Mouse (Mus musculus) kidney, embryonic 15.5 days (tissue): ENCODE results near the gene B4galnt3. TPM values are rescaled to one million over a fixed set of nuclear protein-coding genes. Genes with fewer than 3 reads are reported as not detected.

Source experiments
- ATAC-seq: fragments of 200-750 bp; cut with Nextera tagmentation; replicated peaks from 2 replicates; pipeline ENCODE4 v1.8.0; 2017; ENCODE audit warnings: moderate TSS enrichment; ENCODE audit not compliant: low FRiP score
- H3K27ac ChIP-seq: fragments of 300-500 bp; sonication (generic); 2 replicates; pipeline ENCODE4 v1.5.1; 2015; ENCODE audit warnings: mild to moderate bottlenecking, inconsistent platforms
- H3K27me3 ChIP-seq: fragments of 300-500 bp; sonication (generic); 2 replicates; pipeline ENCODE4 v1.6.1; 2015; ENCODE audit warnings: inconsistent platforms
- H3K36me3 ChIP-seq: fragments of 300-500 bp; sonication (generic); 2 replicates; pipeline ENCODE4 v1.6.1; 2015; ENCODE audit warnings: inconsistent platforms
- H3K4me1 ChIP-seq: fragments of 300-500 bp; sonication (generic); 2 replicates; pipeline ENCODE4 v1.6.1; 2015; ENCODE audit warnings: inconsistent platforms
- H3K4me2 ChIP-seq: fragments of 300-500 bp; sonication (generic); 2 replicates; pipeline ENCODE4 v1.6.1; 2015; ENCODE audit warnings: moderate library complexity, mild to moderate bottlenecking, inconsistent platforms
- H3K4me3 ChIP-seq: fragments of 300-500 bp; sonication (generic); replicated peaks from 2 replicates; pipeline ENCODE4 v1.5.1; 2015; ENCODE audit warnings: mild to moderate bottlenecking, inconsistent platforms
- H3K9ac ChIP-seq: fragments of 300-500 bp; sonication (generic); 2 replicates; pipeline ENCODE4 v1.6.1; 2015; ENCODE audit warnings: mild to moderate bottlenecking, inconsistent platforms
- H3K9me3 ChIP-seq: fragments of 300-500 bp; sonication (generic); replicated peaks from 2 replicates; pipeline ENCODE4 v1.6.1; 2016; ENCODE audit warnings: inconsistent platforms
- WGBS: fragments of 180-500 bp; shearing (Covaris S2); methylation state at CpG from one replicate; pipeline ENCODE4 v1.1.7; 2015; ENCODE audit warnings: mixed read lengths; 5-methylcytosine and 5-hydroxymethylcytosine counted together
- polyA plus RNA-seq: library from polyadenylated mRNA; unstranded; fragments of >200 nt; fragmentation: Nextera tagmentation; extraction: Ambion mirVana; gene quantifications from 2 replicates; pipeline ENCODE4 v1.2.1, GENCODE M21; 2015

B4galnt3 gene
- polyA plus RNA-seq, 1 experiment from 2014 or later = 2.2 TPM

GRCm38 (mm10) chr6:120243250-120243649, 51.1 kb downstream of the B4galnt3 start:
- H3K27me3 ChIP-seq = no peaks in the 10 kb centered on the region
- H3K4me1 ChIP-seq = 0 out of 2 replicates have a peak, but pooled peaks cover 11% of the 10 kb centered on the region
- ATAC-seq = no peak
- no peak overlapping the region for H3K4me3 ChIP-seq
- H3K4me2 ChIP-seq = no peak overlapping the region
- H3K9me3 ChIP-seq = no peaks in the 10 kb centered on the region
- WGBS = 65% methylated on average over 8 of the region's 8 CpGs
- H3K36me3 ChIP-seq = no peaks in the 10 kb centered on the region
- H3K27ac ChIP-seq = peak overlapping the region; percentile 23; the same call in 1 of the 2 replicates
- H3K9ac ChIP-seq = no peak overlapping the region

- Histone ChIP-seq H3K27me3 (no peaks in the 10 kb centered on the region), H3K27ac (peak overlapping the region; percentile 23; the same call in 1 of the 2 replicates), H3K4me2 (no peak overlapping the region), H3K4me1 (0 out of 2 replicates have a peak, but pooled peaks cover 11% of the 10 kb centered on the region), H3K4me3 (no peak overlapping the region), H3K9me3 (no peaks in the 10 kb centered on the region), H3K9ac (no peak overlapping the region), H3K36me3 (no peaks in the 10 kb centered on the region)
- 0 out of 2 replicates have a peak, but pooled peaks have one; percentile 27 for ATAC-seq
- 56% methylated on average over 8 of the region's 8 CpGs for WGBS
Observed at GRCm38 (mm10) chr6:120242530-120242929, 51.8 kb downstream of the B4galnt3 start.

GRCm38 (mm10) chr6:120241453-120241852, 52.9 kb downstream of the B4galnt3 start:
- Histone ChIP-seq H3K36me3 (no peaks in the 10 kb centered on the region), H3K9me3 (no peaks in the 10 kb centered on the region), H3K4me3 (no peak overlapping the region), H3K9ac (no peak overlapping the region), H3K4me1 (peaks cover 11% of the 10 kb centered on the region), H3K4me2 (no peak overlapping the region), H3K27me3 (no peaks in the 10 kb centered on the region), H3K27ac (no peak overlapping the region)
- WGBS = 85% methylated on average over 12 of the region's 12 CpGs
- no peak for ATAC-seq

GRCm38 (mm10) chr6:120240461-120240860, 53.9 kb downstream of the B4galnt3 start:
- 80% methylated on average over 5 of the region's 5 CpGs for WGBS
- 0 out of 2 replicates have a peak overlapping the region, but pooled peaks have one; percentile 18 for H3K27ac ChIP-seq

GRCm38 (mm10) chr6:120235874-120236273, 58.5 kb downstream of the B4galnt3 start:
- 25% methylated on average over 7 of the region's 7 CpGs for WGBS
- Histone ChIP-seq H3K27me3 (no peaks in the 10 kb centered on the region), H3K9me3 (no peaks in the 10 kb centered on the region), H3K9ac (no peak overlapping the region), H3K4me1 (peaks cover 24% of the 10 kb centered on the region), H3K4me3 (no peak overlapping the region), H3K36me3 (no peaks in the 10 kb centered on the region), H3K27ac (no peak overlapping the region), H3K4me2 (no peak overlapping the region)
- peak; percentile 67 for ATAC-seq

More at GRCm38 (mm10) chr6:120240461-120240860, 53.9 kb downstream of the B4galnt3 start:
- Histone ChIP-seq H3K36me3 (no peaks in the 10 kb centered on the region), H3K9me3 (no peaks in the 10 kb centered on the region), H3K4me1 (peaks cover 21% of the 10 kb centered on the region), H3K4me2 (no peak overlapping the region), H3K27me3 (no peaks in the 10 kb centered on the region), H3K4me3 (no peak overlapping the region), H3K9ac (no peak overlapping the region)
- no peak for ATAC-seq

- Histone ChIP-seq H3K36me3 (no peaks in the 10 kb centered on the region), H3K27ac (no peak overlapping the region), H3K4me2 (no peak overlapping the region), H3K4me1 (peaks cover 24% of the 10 kb centered on the region), H3K27me3 (no peaks in the 10 kb centered on the region), H3K4me3 (no peak overlapping the region), H3K9ac (no peak overlapping the region), H3K9me3 (no peaks in the 10 kb centered on the region)
- no peak for ATAC-seq
- WGBS = 81% methylated on average over 6 of the region's 6 CpGs
Observed at GRCm38 (mm10) chr6:120232885-120233284, 61.5 kb downstream of the B4galnt3 start.

- Histone ChIP-seq H3K4me2 (no peak overlapping the region), H3K36me3 (no peaks in the 10 kb centered on the region), H3K4me1 (peaks cover 22% of the 10 kb centered on the region), H3K9me3 (no peaks in the 10 kb centered on the region), H3K9ac (no peak overlapping the region), H3K4me3 (no peak overlapping the region), H3K27ac (no peak overlapping the region), H3K27me3 (no peaks in the 10 kb centered on the region)
- no peak for ATAC-seq
- WGBS = 24% methylated on average over 1 of the region's 1 CpGs
Observed at GRCm38 (mm10) chr6:120230441-120230840, 63.9 kb downstream of the B4galnt3 start.

- no peaks in the 10 kb centered on the region for H3K9me3 ChIP-seq
- no peak overlapping the region for H3K4me2 ChIP-seq
- 60% methylated on average over 7 of the region's 7 CpGs for WGBS
- no peaks in the 10 kb centered on the region for H3K36me3 ChIP-seq
- no peaks in the 10 kb centered on the region for H3K27me3 ChIP-seq
- no peak overlapping the region for H3K27ac ChIP-seq
- H3K9ac ChIP-seq = no peak overlapping the region
- no peak for ATAC-seq
- peaks cover 25% of the 10 kb centered on the region for H3K4me1 ChIP-seq
- H3K4me3 ChIP-seq = no peak overlapping the region
Observed at GRCm38 (mm10) chr6:120229806-120230205, 64.6 kb downstream of the B4galnt3 start.

GRCm38 (mm10) chr6:120227068-120227467, 67.3 kb downstream of the B4galnt3 start:
- Histone ChIP-seq H3K27ac (no peak overlapping the region), H3K27me3 (no peaks in the 10 kb centered on the region), H3K4me2 (no peak overlapping the region), H3K9me3 (no peaks in the 10 kb centered on the region), H3K36me3 (no peaks in the 10 kb centered on the region), H3K4me1 (peaks cover 11% of the 10 kb centered on the region), H3K9ac (no peak overlapping the region), H3K4me3 (no peak overlapping the region)
- WGBS = 80% methylated on average over 7 of the region's 7 CpGs
- no peak for ATAC-seq

- H3K36me3 ChIP-seq = no peaks in the 10 kb centered on the region
- H3K4me3 ChIP-seq = no peak overlapping the region
- 64% methylated on average over 6 of the region's 6 CpGs for WGBS
- ATAC-seq = 0 out of 2 replicates have a peak, but pooled peaks have one; percentile 8
- H3K9ac ChIP-seq = no peak overlapping the region
- H3K4me1 ChIP-seq = peaks cover 11% of the 10 kb centered on the region
- H3K27me3 ChIP-seq = no peaks in the 10 kb centered on the region
- H3K4me2 ChIP-seq = no peak overlapping the region
- H3K27ac ChIP-seq = no peak overlapping the region
- H3K9me3 ChIP-seq = no peaks in the 10 kb centered on the region
Observed at GRCm38 (mm10) chr6:120225355-120225754, 69.0 kb downstream of the B4galnt3 start.

- Histone ChIP-seq H3K4me1 (peaks cover 11% of the 10 kb centered on the region), H3K27me3 (no peaks in the 10 kb centered on the region), H3K4me2 (no peak overlapping the region), H3K36me3 (no peaks in the 10 kb centered on the region), H3K27ac (no peak overlapping the region), H3K4me3 (no peak overlapping the region), H3K9ac (no peak overlapping the region), H3K9me3 (no peaks in the 10 kb centered on the region)
- 27% methylated on average over 6 of the region's 6 CpGs for WGBS
- ATAC-seq = 0 out of 2 replicates have a peak, but pooled peaks have one; percentile 22
Observed at GRCm38 (mm10) chr6:120222669-120223068, 71.7 kb downstream of the B4galnt3 start.

GRCm38 (mm10) chr6:120219281-120219680, 75.1 kb downstream of the B4galnt3 start:
- Histone ChIP-seq H3K9ac (no peak overlapping the region), H3K4me2 (no peak overlapping the region), H3K27ac (no peak overlapping the region), H3K4me3 (no peak overlapping the region), H3K9me3 (no peaks in the 10 kb centered on the region), H3K27me3 (no peaks in the 10 kb centered on the region), H3K36me3 (no peaks in the 10 kb centered on the region), H3K4me1 (no peaks in the 10 kb centered on the region)
- no peak for ATAC-seq
- 82% methylated on average over 2 of the region's 2 CpGs for WGBS

GRCm38 (mm10) chr6:120216702-120217101, 77.7 kb downstream of the B4galnt3 start:
- WGBS = 86% methylated on average over 1 of the region's 1 CpGs
- H3K4me1 ChIP-seq = no peaks in the 10 kb centered on the region
- no peak overlapping the region for H3K4me3 ChIP-seq
- ATAC-seq = peak; percentile 52; the same call in 1 of the 2 replicates
- H3K4me2 ChIP-seq = no peak overlapping the region
- no peak overlapping the region for H3K27ac ChIP-seq
- H3K27me3 ChIP-seq = no peaks in the 10 kb centered on the region
- H3K9me3 ChIP-seq = no peaks in the 10 kb centered on the region
- no peak overlapping the region for H3K9ac ChIP-seq
- H3K36me3 ChIP-seq = no peaks in the 10 kb centered on the region
